Mouse (Mus musculus): ENCODE measurements at regions not wholly inside any gene's neighbourhood (a gene's known extent, or its start where the extent isn't known, plus 50 kb on each side); places are given as distances from the start of the nearest gene placed in this dataset.

DNA sequence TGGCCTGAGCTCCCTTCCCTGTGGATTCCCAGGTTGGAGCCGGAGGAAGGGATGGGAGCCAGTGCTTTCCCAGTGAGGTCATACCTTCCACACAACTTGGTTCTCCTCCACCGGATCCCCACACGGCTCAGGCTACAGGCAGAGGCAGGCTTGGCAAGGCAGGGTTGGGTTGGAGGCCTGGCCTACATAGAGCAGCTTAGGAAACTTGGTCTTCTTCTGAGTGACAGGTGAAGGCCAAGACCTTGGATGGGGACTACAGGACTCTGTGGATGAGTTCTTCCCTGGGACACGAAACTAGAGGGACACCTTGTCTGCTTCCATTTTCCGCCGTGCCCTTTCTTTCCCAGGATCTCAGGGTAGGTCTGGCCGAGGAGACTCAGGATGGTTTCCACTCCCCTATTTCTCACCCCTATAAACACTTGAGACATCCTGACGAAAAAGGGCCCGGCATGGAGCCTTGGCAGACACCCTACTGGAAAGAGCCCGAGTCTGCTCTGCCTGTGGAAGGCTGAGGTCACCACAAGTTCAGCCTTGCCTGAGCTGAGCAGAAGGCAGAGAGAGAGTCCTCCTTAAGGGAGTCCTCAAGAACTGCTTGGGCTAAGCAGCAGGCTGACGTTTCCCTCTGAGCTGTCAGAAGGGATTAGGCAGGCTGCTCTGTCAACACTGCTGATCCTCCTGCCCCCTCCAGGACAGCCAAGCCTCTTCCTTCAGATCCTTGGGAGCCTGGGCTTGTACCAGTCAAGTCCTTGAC is 207.5 kb upstream of the Tle3 start:
- H3K27me3 ChIP-seq (ENCODE audit: insufficient read depth, low read length): no peaks in the 10 kb centered on the region
- H3K4me3 ChIP-seq (ENCODE audit: low read depth, low read length): no peak overlapping the region
- ATAC-seq (ENCODE audit: extremely low read depth, insufficient number of reproducible peaks, low FRiP score, poor library complexity, severe bottlenecking) (no peak), DNase-seq (ENCODE audit: low spot score) (no peak)
- H3K4me1 ChIP-seq (ENCODE audit: insufficient read depth, low read depth, low read length): no peaks in the 10 kb centered on the region
- no peaks in the 10 kb centered on the region for H3K36me3 ChIP-seq (replicated peaks)
- H3K9me3 ChIP-seq (replicated peaks): no peaks in the 10 kb centered on the region
- TF ChIP-seq CTCF (IDR thresholded peaks at IDR 0.05; ENCODE audit: low read depth, low read length) (no peak), GATA2 (IDR thresholded peaks at IDR 0.05; ENCODE audit: borderline replicate concordance, low read depth, low read length) (no peak), POLR2AphosphoS5 (IDR thresholded peaks at IDR 0.05; ENCODE audit: insufficient replicate concordance, low read depth, low read length) (no peak), GATA1 (IDR thresholded peaks at IDR 0.05; ENCODE audit: borderline replicate concordance, low read length) (no peak), TAL1 (conservative IDR thresholded peaks at IDR 0.05; ENCODE audit: low read depth, low read length) (no peak)

- no peak for ATAC-seq (ENCODE audit: extremely low read depth, insufficient number of reproducible peaks, low FRiP score, poor library complexity, severe bottlenecking)
- DNase-seq (ENCODE audit: low spot score): no peak
- TF ChIP-seq POLR2AphosphoS5 (IDR thresholded peaks at IDR 0.05; ENCODE audit: insufficient replicate concordance, low read depth, low read length) (no peak), CTCF (IDR thresholded peaks at IDR 0.05; ENCODE audit: low read depth, low read length) (no peak), GATA1 (IDR thresholded peaks at IDR 0.05; ENCODE audit: borderline replicate concordance, low read length) (no peak)
- no peaks in the 10 kb centered on the region for H3K36me3 ChIP-seq (replicated peaks)
- H3K4me1 ChIP-seq (ENCODE audit: insufficient read depth, low read depth, low read length): no peaks in the 10 kb centered on the region
- no peaks in the 10 kb centered on the region for H3K27me3 ChIP-seq (ENCODE audit: insufficient read depth, low read length)
- no peaks in the 10 kb centered on the region for H3K9me3 ChIP-seq (replicated peaks)
- no peak overlapping the region for H3K4me3 ChIP-seq (ENCODE audit: low read depth, low read length)
Measured at GRCm38 (mm10) chr9:61166115-61166514, 206.1 kb upstream of the Tle3 start.

DNA sequence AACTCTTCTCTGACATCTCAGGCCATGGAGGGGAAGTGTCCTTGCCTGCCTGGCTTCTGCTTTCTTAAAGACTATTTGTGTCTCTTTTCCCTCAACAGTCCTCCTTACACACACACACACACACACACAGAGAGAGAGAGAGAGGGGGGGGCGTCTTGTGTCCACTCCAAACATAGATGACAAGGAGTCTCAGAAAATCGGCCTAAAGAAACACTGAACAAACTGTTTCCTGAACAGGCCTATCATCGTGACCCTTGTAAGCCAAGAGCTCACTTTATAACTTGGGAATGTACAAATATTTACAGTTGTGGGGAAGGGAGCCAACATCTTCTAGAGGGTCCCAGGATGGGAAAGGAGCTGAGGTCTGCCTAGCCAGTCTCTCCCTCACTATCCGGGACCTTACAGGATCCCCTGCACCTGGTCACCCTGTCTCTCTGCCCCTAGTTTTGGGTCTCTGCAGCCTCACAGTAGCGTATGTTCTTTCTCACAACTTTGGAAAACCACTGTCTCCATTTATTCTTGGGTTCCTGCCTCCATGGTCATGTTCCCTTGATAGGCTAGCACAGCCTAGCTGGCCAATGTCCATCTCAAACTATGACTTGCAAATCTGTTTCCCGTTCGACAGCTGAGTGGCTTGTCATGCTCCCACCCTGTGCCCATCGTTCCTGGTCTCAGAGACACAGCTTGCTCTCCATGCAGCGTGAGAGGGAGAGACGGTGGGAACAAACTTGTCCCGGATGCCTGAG is 204.9 kb upstream of the Tle3 start:
- H3K4me3 ChIP-seq (ENCODE audit: low read depth, low read length): no peak overlapping the region
- no peaks in the 10 kb centered on the region for H3K4me1 ChIP-seq (ENCODE audit: insufficient read depth, low read depth, low read length)
- no peaks in the 10 kb centered on the region for H3K27me3 ChIP-seq (ENCODE audit: insufficient read depth, low read length)
- no peak for ATAC-seq (ENCODE audit: extremely low read depth, insufficient number of reproducible peaks, low FRiP score, poor library complexity, severe bottlenecking)
- no peaks in the 10 kb centered on the region for H3K36me3 ChIP-seq (replicated peaks)
- no peak for DNase-seq (ENCODE audit: low spot score)
- no peak for TF ChIP-seq GATA1 (IDR thresholded peaks at IDR 0.05; ENCODE audit: borderline replicate concordance, low read length)
- TF ChIP-seq CTCF (IDR thresholded peaks at IDR 0.05; ENCODE audit: low read depth, low read length): no peak
- no peak for TF ChIP-seq POLR2AphosphoS5 (IDR thresholded peaks at IDR 0.05; ENCODE audit: insufficient replicate concordance, low read depth, low read length)
- TF ChIP-seq TAL1 (conservative IDR thresholded peaks at IDR 0.05; ENCODE audit: low read depth, low read length): no peak
- TF ChIP-seq GATA2 (IDR thresholded peaks at IDR 0.05; ENCODE audit: borderline replicate concordance, low read depth, low read length): no peak
- no peaks in the 10 kb centered on the region for H3K9me3 ChIP-seq (replicated peaks)

- Histone ChIP-seq H3K4me1 (ENCODE audit: insufficient read depth, low read depth, low read length) (no peaks in the 10 kb centered on the region), H3K27me3 (ENCODE audit: insufficient read depth, low read length) (no peaks in the 10 kb centered on the region)
- DNase-seq (ENCODE audit: low spot score): no peak
Measured at GRCm38 (mm10) chr9:61168931-61169330, 203.2 kb upstream of the Tle3 start.

GRCm38 (mm10) chr9:61169506-61170090 is 202.6 kb upstream of the Tle3 start:
- H3K27me3 ChIP-seq (ENCODE audit: insufficient read depth, low read length): no peaks in the 10 kb centered on the region
- H3K4me1 ChIP-seq (ENCODE audit: insufficient read depth, low read depth, low read length): no peaks in the 10 kb centered on the region
- DNase-seq (ENCODE audit: low spot score) (no peak), ATAC-seq (ENCODE audit: extremely low read depth, insufficient number of reproducible peaks, low FRiP score, poor library complexity, severe bottlenecking) (no peak)
- no peaks in the 10 kb centered on the region for H3K9me3 ChIP-seq (replicated peaks)
- no peak overlapping the region for H3K4me3 ChIP-seq (ENCODE audit: low read depth, low read length)
- H3K36me3 ChIP-seq (replicated peaks): no peaks in the 10 kb centered on the region
- TF ChIP-seq GATA1 (IDR thresholded peaks at IDR 0.05; ENCODE audit: borderline replicate concordance, low read length) (no peak), CTCF (IDR thresholded peaks at IDR 0.05; ENCODE audit: low read depth, low read length) (no peak), TAL1 (conservative IDR thresholded peaks at IDR 0.05; ENCODE audit: low read depth, low read length) (no peak), POLR2AphosphoS5 (IDR thresholded peaks at IDR 0.05; ENCODE audit: insufficient replicate concordance, low read depth, low read length) (no peak), GATA2 (IDR thresholded peaks at IDR 0.05; ENCODE audit: borderline replicate concordance, low read depth, low read length) (no peak)

More at GRCm38 (mm10) chr9:61168931-61169330, 203.2 kb upstream of the Tle3 start:
- TF ChIP-seq CTCF (IDR thresholded peaks at IDR 0.05; ENCODE audit: low read depth, low read length) (no peak), GATA1 (IDR thresholded peaks at IDR 0.05; ENCODE audit: borderline replicate concordance, low read length) (no peak), TAL1 (conservative IDR thresholded peaks at IDR 0.05; ENCODE audit: low read depth, low read length) (no peak), GATA2 (IDR thresholded peaks at IDR 0.05; ENCODE audit: borderline replicate concordance, low read depth, low read length) (no peak), POLR2AphosphoS5 (IDR thresholded peaks at IDR 0.05; ENCODE audit: insufficient replicate concordance, low read depth, low read length) (no peak)
- H3K4me3 ChIP-seq (ENCODE audit: low read depth, low read length): no peak overlapping the region
- no peaks in the 10 kb centered on the region for H3K9me3 ChIP-seq (replicated peaks)
- ATAC-seq (ENCODE audit: extremely low read depth, insufficient number of reproducible peaks, low FRiP score, poor library complexity, severe bottlenecking): no peak
- no peaks in the 10 kb centered on the region for H3K36me3 ChIP-seq (replicated peaks)

GRCm38 (mm10) chr9:61170921-61171320 is 201.2 kb upstream of the Tle3 start:
- Histone ChIP-seq H3K4me3 (ENCODE audit: low read depth, low read length) (no peak overlapping the region), H3K4me1 (ENCODE audit: insufficient read depth, low read depth, low read length) (no peaks in the 10 kb centered on the region), H3K36me3 (replicated peaks) (no peaks in the 10 kb centered on the region), H3K9me3 (replicated peaks) (no peaks in the 10 kb centered on the region), H3K27me3 (ENCODE audit: insufficient read depth, low read length) (no peaks in the 10 kb centered on the region)
- ATAC-seq (ENCODE audit: extremely low read depth, insufficient number of reproducible peaks, low FRiP score, poor library complexity, severe bottlenecking): no peak
- TF ChIP-seq POLR2AphosphoS5 (IDR thresholded peaks at IDR 0.05; ENCODE audit: insufficient replicate concordance, low read depth, low read length): no peak
- no peak for TF ChIP-seq GATA2 (IDR thresholded peaks at IDR 0.05; ENCODE audit: borderline replicate concordance, low read depth, low read length)
- no peak for TF ChIP-seq CTCF (IDR thresholded peaks at IDR 0.05; ENCODE audit: low read depth, low read length)
- no peak for DNase-seq (ENCODE audit: low spot score)
